Mouse (Mus musculus) left cerebral cortex, postnatal 4 days (tissue): ENCODE data around the gene Gria3. TPM values are rescaled to one million over a fixed set of nuclear protein-coding genes. Genes with fewer than 3 reads are reported as not detected.

Source experiments
- DNase-seq: peaks from one replicate; pipeline ENCODE4 v3.0.0-alpha.2; 2022
- intact Hi-C: fragments of 180-260 bp; cut with DNase I; formaldehyde crosslinking; loops from one replicate; pipeline ENCODE4 v1.15.1; 2025
- total RNA-seq, 2 experiments: library from RNA; stranded (reverse); gene quantifications; 2 replicates each; pipeline ENCODE4 v1.2.3; 2021

Gria3 gene
- total RNA-seq = 10 to 100 TPM; 70.6 to 71.6 TPM

DNA sequence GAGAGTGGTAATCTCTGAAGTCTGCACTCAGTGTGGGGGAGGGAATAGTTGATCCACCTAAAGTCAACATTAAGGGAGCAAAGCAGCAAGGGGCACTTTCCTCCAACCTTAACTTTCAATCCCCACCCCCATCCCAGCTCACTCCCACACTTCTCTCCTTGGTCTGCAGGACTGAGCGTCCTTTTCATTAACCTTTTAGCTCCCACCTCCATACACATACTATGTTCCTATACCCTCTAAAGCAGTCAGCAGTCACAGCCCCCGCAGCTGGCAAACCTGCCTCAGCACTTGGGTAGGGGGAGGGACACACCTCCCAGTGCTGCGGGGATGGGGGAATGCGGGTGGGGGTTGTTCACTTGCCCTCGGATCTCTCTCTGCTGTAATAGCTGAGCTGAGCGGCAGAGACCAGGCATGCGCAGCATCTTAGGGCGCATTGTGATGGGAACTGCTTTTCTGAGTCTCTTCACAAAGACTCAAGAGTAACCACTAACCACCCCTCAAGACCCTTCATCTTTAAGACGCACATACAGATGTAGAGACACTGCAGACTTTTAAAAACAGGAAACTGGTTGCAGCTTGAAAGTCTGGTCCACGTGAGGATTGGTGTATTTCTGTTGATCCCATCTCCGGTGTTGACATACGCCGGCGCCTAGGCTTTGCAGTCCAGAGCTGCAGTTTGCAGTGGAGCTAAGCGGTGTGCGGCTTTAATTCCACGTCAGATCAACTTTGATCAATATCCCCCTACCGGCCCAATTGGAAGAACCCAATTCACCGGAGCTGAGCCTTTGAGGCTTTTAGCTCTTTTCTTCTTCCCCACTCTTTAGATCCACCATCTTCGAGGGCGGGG, at the start of gene Gria3:
Gene Gria3, plus strand, starts transcription at position 797 of the 847 bp plus-strand sequence.
- intact Hi-C loops = no loop called here

GRCm38 (mm10) chrX:41387086-41387485, 13.6 kb upstream of the Gria3 start:
- peak; percentile 33 for DNase-seq

More for the DNA sequence above, at the start of gene Gria3:
- DNase-seq = peak; percentile 14

DNA sequence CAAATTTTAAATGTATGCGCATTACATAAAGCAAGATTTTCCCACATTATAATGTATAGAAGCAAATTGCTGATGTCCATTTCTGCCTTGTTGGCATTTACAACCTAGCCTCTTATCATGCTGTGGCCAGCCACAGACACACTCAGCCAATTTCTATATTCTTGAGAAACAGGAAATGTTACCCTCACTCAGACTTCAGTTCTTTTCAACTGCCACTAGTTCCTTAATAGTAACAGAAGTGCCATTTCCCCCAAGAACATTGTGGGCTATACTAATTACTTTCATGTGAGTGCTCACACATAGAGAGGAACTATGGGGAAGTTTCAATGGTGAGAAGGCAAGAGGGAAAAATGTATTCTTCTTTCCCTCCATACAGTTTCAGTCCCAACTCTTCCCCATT, 11.6 kb upstream of the Gria3 start:
- intact Hi-C loops = no loop called here
- DNase-seq = no peak

More at GRCm38 (mm10) chrX:41387086-41387485, 13.6 kb upstream of the Gria3 start:
- intact Hi-C loops = no loop called here

- DNase-seq = no peak
- intact Hi-C loops = no loop called here
Measured at GRCm38 (mm10) chrX:41398482-41398881, 2.2 kb upstream of the Gria3 start.

GRCm38 (mm10) chrX:41401186-41401585, 532 bp downstream of the Gria3 start:
- peak; percentile 4 for DNase-seq
- intact Hi-C loops = no loop called here

DNA sequence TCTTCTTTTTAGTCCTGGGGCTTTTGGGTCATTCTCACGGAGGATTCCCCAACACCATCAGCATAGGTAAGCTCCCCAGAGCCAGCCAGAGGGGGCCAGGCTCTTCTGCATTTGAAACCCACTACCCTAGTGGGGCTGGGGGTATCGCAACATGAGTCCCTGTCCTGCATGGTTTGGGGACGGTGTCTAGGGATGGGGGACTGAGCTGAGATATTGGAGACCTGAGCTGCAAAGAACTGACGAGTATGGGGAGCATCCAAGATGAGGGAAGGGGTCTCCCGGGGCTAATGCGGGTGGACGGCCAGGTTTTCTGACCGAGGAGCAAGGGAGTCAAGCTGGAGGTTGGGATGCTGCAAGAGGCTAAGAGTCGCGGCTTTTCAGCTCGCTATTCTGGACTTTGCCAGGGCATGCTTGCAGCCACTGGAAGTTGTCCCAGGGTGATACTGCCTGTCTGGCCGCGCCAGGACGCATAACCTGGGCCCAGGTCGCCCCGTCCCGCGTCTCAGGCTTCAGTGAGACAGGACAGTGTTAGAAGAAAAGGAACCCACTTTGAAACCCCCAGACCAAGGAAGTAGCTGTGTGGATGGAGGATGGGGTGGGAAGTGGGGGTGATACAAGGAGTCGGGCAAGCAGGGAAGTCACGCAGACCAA, 1.1 kb downstream of the Gria3 start:
- intact Hi-C loops = no loop called here
- peak; percentile 17 for DNase-seq

DNA sequence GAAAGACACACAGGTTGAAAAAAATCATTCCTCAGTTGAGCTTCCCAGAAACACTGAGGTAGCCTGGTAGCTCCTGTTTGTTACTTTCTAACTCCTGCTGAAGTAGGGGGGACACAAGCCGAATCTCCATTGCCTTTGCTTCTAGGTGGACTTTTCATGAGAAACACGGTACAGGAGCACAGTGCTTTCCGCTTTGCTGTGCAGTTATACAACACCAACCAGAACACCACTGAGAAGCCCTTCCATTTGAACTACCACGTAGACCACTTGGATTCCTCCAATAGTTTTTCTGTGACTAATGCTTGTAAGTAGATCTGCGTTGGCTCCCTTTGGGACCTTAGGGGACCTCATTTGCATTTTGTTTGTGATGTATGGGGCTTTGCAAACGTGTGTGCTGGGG, 2.0 kb downstream of the Gria3 start:
- intact Hi-C loops = no loop called here
- DNase-seq = no peak

- DNase-seq = no peak
- intact Hi-C loops = no loop called here
Measured at GRCm38 (mm10) chrX:41406288-41406687, 5.6 kb downstream of the Gria3 start.

DNA sequence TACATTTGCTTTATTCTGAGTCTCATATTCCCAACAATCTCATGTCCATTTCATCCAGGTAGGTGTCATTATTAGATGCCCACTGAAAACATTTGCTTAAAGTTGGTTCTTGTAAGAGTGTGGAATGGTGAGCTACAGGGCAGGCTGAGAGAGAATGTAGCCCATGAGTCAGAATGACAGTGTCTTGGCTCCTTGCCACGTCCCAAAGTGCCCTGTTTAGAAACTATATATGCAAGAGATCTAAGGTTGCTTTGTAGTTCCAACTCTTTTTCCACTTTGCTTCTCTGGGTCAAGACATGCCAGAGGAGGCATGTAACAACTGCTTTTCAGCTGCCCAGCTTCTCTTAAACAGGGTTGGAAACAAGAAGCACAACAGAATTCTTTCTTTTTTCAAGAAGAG, 9.1 kb downstream of the Gria3 start:
- intact Hi-C loops = no loop called here
- no peak for DNase-seq

DNA sequence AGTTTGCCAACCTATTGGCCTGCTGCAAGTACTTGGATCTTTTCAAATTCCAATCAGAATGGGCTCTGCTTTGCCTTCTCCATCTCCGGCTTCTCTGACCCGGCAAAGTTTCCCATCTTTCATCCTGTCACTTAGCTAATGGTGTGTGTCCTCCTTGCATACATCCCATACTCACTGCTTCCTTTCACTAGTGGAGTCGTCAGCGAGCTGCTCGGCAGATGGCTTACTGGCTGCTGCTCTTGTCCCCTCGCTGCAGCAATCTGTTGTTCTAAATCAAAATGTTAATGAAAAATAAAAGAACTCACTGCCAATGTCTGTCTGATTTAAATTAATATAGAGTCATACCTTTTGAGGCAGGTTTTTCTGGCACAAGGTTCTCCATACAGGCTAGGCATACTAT, 25.0 kb downstream of the Gria3 start:
- intact Hi-C loops = no loop called here
- DNase-seq = peak; percentile 5

DNA sequence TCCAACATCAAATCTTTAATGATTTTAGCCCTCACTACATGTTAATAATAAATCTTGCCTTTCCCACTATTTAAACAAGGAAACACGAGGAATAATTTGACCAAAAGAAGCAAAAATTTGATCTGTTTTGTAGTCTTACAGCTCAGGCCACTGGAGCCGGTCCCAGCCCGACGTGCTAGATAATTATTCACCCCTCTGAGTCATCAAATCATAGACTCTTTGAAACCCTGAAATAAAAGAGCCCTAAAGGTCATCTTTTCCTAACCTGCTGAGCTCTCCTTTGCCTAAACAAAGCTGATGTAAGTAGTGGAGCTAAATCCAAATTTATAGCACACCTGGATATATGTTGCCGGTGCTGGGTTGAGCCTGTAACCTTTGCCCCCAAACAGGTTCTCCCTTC, 27.4 kb downstream of the Gria3 start:
- intact Hi-C loops = no loop called here
- no peak for DNase-seq

DNA sequence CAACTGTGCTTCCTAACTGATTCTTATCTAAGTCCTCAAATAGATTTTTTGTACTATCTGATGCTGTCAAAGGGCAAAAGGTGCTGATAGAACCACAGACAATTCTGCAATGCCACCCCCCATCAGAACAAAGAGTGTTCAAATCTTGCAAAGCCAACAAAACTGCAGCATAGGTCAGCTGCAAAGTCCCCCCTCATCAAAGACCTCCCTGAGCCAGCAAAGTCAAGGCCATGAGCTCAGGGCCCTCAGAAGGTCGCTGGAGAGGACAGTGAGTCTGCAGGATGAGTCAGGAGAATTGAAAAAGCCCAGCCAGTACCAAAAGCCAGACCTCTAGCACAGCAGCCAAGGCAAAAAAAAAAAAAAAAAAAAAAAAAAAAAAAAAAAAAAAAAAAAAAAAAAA, 34.9 kb downstream of the Gria3 start:
- DNase-seq = no peak
- intact Hi-C loops = no loop called here

DNA sequence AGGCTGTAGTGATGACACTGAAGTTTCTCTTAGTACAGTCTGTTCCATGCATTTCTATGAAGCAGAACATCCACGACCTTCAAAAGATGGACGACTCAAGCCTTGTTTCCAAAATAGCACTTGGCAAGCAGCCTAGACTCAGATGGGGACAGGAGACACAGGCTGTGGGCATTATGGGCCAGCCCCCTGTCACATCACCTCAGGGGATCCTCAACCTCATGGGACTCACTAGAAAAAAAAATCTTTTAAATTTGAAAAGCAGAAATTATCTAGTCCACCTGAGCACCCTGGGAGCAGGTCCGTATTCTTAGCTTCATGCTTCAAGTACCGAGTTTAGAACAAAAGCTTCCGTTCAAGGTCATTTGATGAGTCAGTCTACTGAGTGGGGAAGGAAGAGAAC, 38.2 kb downstream of the Gria3 start:
- intact Hi-C loops = no loop called here
- peak; percentile 0 for DNase-seq

GRCm38 (mm10) chrX:41448876-41449275, 48.2 kb downstream of the Gria3 start:
- DNase-seq = no peak

GRCm38 (mm10) chrX:41477486-41477885, 76.8 kb downstream of the Gria3 start:
- no peak for DNase-seq
- intact Hi-C loops = no loop called here

More at GRCm38 (mm10) chrX:41448876-41449275, 48.2 kb downstream of the Gria3 start:
- intact Hi-C loops = no loop called here

DNA sequence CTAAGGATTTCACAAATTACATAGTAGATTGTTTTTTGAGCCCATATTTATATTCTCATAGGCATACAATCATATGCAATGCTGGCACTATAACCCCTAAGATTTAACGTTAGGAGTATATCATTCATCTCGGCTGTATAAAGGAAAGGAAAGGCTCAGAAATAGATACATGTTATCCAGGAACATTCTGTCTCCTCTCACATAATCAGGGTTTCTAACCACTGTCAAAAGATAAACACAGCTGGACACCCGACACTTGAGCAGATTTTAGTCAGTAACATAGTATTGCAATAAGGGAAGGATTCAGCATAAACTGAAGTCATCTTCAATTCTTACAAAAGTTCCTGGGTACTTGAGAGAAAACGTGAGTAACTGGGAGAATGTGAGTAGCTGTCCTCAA, 95.9 kb downstream of the Gria3 start:
- intact Hi-C loops = no loop called here
- DNase-seq = no peak

GRCm38 (mm10) chrX:41505371-41505770, 104.7 kb downstream of the Gria3 start:
- no peak for DNase-seq
- intact Hi-C loops = no loop called here

DNA sequence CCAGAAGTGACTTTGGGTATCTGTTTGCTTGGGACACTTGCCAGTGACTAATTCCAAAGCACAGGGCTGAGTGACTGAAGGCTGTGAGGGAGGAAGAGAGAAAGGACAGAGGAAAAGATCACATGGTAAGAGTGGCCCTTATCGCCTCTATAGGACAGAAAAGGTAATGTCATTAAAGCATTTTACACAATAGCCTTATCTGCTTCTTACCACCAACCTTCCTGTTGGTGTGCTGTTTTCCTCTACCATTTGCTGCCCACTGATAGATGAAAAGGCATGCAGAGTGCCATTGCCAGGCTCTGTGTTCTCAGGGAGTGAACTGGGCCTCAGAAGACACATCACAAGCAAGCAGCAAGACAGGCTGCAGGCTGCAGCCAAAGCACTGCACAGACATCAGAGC, 107.3 kb downstream of the Gria3 start:
- peak; percentile 6 for DNase-seq
- intact Hi-C loops = no loop called here

DNA sequence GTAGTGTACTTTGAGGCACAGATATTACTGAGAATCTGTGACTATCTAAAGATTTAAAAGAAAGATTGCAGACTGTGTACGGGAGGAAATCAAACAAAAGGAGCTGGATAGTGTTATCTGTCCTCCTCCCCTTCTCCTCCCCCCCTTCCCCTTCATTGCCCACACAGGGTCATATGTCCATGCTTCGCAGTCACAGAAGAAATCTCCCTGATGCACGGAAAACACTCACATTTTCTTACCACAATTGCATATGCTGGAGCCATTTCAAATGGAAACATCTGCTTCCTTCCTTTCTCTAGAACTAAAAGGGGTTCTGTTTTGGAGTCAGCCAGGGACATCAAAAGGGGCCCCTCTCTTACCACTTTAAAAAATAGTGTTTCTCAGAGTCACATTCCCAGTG, 114.3 kb downstream of the Gria3 start:
- intact Hi-C loops = no loop called here
- DNase-seq = no peak

DNA sequence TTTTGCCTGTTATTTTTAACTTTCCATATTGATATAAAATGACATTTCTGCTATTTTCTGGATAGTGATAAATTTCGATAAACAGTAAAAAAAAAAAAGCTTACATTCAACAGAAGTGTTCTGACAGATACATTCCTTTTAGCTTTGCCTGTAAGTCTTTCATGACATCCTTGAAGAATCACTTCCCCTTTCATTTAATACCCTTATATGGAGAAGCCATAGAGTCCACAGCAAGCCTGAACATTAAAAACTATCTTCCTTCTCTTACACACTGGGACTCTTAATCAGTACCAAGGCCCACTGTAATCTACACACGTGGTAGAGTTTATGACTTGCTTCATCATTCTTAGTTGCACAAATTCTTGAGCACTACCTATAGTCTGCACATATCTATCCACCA, 131.9 kb downstream of the Gria3 start:
- DNase-seq = no peak
- intact Hi-C loops = no loop called here

DNA sequence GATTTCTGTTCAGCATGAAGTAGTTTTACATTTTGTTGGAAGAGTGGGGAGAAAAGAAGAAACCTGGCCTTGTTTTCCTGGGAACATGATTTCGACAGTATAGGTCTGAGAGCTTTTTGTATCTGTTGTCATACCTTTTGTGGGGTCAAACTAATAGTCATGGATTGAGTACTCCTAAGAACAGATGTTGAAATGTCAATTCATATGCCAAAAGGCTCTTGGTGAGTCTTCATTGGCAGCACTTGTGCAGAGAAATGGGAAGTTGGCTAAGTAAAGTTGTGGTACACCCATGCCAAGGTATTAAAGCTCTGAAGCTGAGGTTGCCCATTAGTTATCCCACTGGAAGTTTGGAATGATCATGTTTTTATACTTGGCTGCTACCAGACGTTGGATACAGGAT, 135.2 kb downstream of the Gria3 start:
- no peak for DNase-seq
- intact Hi-C loops = no loop called here
